Mouse (Mus musculus) heart, embryonic 12.5 days (tissue): ENCODE data around the gene Gucy2d. TPM values are rescaled to one million over a fixed set of nuclear protein-coding genes. Genes with fewer than 3 reads are reported as not detected.

Experiments
- ATAC-seq: fragments of 200-750 bp; cut with Nextera tagmentation; 2 replicates; pipeline ENCODE4 v1.8.0; 2017; ENCODE audit warnings: moderate TSS enrichment, moderate library complexity; ENCODE audit not compliant: insufficient number of reproducible peaks, low FRiP score
- H3K27ac ChIP-seq: fragments of 300-500 bp; sonication (generic); 2 replicates; pipeline ENCODE4 v1.5.1; 2016; ENCODE audit warnings: mild to moderate bottlenecking, moderate library complexity; ENCODE audit not compliant: poor library complexity, severe bottlenecking
- H3K27me3 ChIP-seq: fragments of 300-500 bp; sonication (generic); replicated peaks from 2 replicates; pipeline ENCODE4 v1.6.1; 2016; ENCODE audit warnings: mild to moderate bottlenecking, moderate library complexity
- H3K36me3 ChIP-seq: fragments of 300-500 bp; sonication (generic); 2 replicates; pipeline ENCODE4 v1.6.1; 2016; ENCODE audit warnings: mild to moderate bottlenecking, moderate library complexity
- H3K4me1 ChIP-seq: fragments of 300-500 bp; sonication (generic); replicated peaks from 2 replicates; pipeline ENCODE4 v1.6.1; 2016; ENCODE audit warnings: mild to moderate bottlenecking
- H3K4me2 ChIP-seq: fragments of 300-500 bp; sonication (generic); 2 replicates; pipeline ENCODE4 v1.6.1; 2016; ENCODE audit warnings: mild to moderate bottlenecking, moderate library complexity
- H3K4me3 ChIP-seq: fragments of 300-500 bp; sonication (generic); 2 replicates; pipeline ENCODE4 v1.5.1; 2016; ENCODE audit warnings: mild to moderate bottlenecking
- H3K9ac ChIP-seq: fragments of 300-500 bp; sonication (generic); 2 replicates; pipeline ENCODE4 v1.6.1; 2016; ENCODE audit warnings: mild to moderate bottlenecking, moderate library complexity
- H3K9me3 ChIP-seq: fragments of 300-500 bp; sonication (generic); replicated peaks from 2 replicates; pipeline ENCODE4 v1.6.1; 2016; ENCODE audit warnings: mild to moderate bottlenecking, moderate library complexity
- WGBS: fragments of 180-500 bp; shearing (Covaris S2); methylation state at CpG from one replicate; pipeline ENCODE4 v1.1.7; 2016; 5-methylcytosine and 5-hydroxymethylcytosine counted together
- polyA plus RNA-seq: library from polyadenylated mRNA; unstranded; fragments of >200 nt; fragmentation: Nextera tagmentation; extraction: Ambion mirVana; gene quantifications from 2 replicates; pipeline ENCODE4 v1.2.1, GENCODE M21; 2016

The Gucy2d gene
- polyA plus RNA-seq, 1 experiment from 2014 or later = not detected

DNA sequence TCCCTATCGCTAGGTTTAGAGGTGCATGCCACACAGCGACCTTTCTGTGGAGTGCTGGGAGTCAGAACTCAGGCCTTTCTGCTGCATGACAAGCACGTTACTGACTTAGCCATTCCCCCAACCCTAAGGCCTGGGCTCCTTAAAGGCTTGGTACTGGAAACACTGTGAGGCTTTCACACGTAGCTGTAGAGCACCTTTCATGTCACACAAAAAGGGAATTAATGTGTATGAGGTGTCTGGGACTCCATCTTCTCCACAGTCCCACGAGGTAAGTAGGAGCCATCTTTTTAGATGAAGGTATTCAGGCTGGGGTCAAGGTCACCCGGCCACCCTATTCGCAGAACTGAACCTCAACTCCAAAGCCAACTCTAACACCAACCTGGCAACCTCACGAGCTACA, 41.6 kb downstream of the Gucy2d start:
- Histone ChIP-seq H3K9me3 (no peaks in the 10 kb centered on the region), H3K36me3 (no peaks in the 10 kb centered on the region), H3K4me3 (no peak overlapping the region), H3K27me3 (peaks cover 12% of the 10 kb centered on the region), H3K9ac (no peak overlapping the region), H3K4me1 (peaks cover 35% of the 10 kb centered on the region), H3K4me2 (no peak overlapping the region), H3K27ac (peak overlapping the region; percentile 72; the same call in 1 of the 2 replicates)
- ATAC-seq = no peak
- whole genome bisulfite sequencing = 86% methylated on average over 8 of the region's 8 CpGs

DNA sequence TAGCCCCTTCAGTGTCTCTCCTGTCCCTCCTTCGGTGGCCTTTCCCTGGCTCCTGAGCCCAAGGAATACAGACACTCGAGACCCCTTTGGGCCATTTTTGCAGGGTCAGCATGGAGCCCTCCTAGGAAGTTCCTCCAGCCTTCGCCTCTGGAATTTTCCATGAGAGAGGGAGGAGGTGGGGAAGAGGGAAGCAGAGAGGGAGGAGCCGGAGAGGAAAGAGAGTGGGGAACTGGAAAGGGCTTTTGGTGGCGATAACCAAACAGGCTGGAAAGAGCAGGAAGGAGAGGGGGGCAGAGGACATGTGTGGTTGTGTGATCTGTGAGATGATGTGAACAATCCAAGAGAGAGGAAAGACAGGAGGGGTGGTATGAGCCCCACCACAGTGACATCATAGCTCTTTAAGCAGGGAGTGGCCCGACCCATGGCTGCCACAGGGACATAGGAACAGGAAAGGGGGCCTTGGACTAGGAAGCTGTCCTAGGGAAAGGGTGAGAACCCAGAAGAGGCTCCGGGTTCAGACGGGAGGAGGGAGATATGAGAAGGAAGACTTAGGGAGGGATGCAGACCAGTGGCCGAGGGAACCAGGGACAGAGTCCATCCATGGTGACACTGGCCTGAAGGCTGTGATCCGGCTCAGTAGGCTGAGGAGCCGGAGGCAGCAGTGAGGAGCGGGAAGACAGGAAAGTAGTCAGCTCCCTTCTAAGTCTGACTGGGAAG, 42.5 kb downstream of the Gucy2d start:
- WGBS = 34% methylated on average over 12 of the region's 12 CpGs
- H3K4me1 ChIP-seq = peaks cover 32% of the 10 kb centered on the region
- H3K27me3 ChIP-seq = peaks cover 12% of the 10 kb centered on the region
- peak; percentile 53 for ATAC-seq
- H3K4me3 ChIP-seq = no peak overlapping the region
- H3K4me2 ChIP-seq = peak overlapping the region; percentile 46
- H3K36me3 ChIP-seq = no peaks in the 10 kb centered on the region
- peak overlapping the region; percentile 72 for H3K27ac ChIP-seq
- H3K9me3 ChIP-seq = no peaks in the 10 kb centered on the region
- H3K9ac ChIP-seq = peak overlapping the region; percentile 22

DNA sequence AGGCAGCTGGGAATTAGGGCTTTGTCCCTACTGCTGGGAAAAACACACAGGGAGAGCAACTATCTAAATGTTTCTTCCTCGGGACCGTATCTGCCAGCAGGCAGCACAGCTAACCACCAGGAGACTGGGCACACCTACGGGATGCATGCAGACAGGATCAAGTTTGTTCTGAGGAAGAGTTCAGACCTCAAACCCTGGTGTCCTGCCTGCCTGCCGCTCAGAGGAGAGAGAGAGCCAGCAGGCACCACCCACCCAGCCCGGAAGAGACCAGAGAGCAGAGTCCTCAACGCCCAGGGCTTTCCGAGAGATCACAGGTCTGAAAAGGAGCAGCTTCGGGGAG, 43.0 kb downstream of the Gucy2d start:
- Histone ChIP-seq H3K9me3 (no peaks in the 10 kb centered on the region), H3K4me1 (peaks cover 32% of the 10 kb centered on the region), H3K27me3 (peaks cover 14% of the 10 kb centered on the region), H3K4me2 (peak overlapping the region; percentile 46), H3K9ac (peak overlapping the region; percentile 22), H3K36me3 (no peaks in the 10 kb centered on the region), H3K4me3 (no peak overlapping the region), H3K27ac (peak overlapping the region; percentile 72)
- ATAC-seq = no peak
- WGBS = 16% methylated on average over 8 of the region's 8 CpGs

DNA sequence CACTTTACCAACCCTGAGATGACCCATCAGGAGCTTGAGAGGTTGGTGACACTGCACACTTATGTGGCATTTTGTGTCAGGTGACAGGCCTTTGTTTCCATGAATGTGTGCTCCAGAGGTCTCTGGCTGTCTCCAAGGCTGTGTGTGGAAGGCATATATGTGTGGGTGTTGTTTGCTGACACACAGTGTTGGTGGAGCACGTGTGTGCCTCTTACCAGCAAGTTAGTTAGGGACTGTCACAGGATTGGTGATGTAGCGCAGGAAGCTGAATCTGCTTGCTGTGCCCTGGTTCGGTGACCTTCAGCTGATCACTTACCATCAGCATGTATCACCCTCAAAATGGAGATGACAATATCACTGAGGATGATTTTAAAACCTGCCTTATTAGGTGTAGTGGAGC, 44.7 kb downstream of the Gucy2d start:
- H3K9me3 ChIP-seq = no peaks in the 10 kb centered on the region
- H3K36me3 ChIP-seq = no peaks in the 10 kb centered on the region
- H3K4me2 ChIP-seq = no peak overlapping the region
- WGBS = 82% methylated on average over 3 of the region's 3 CpGs
- H3K27me3 ChIP-seq = peaks cover 16% of the 10 kb centered on the region
- ATAC-seq = no peak
- H3K4me1 ChIP-seq = peaks cover 42% of the 10 kb centered on the region
- no peak overlapping the region for H3K4me3 ChIP-seq
- no peak overlapping the region for H3K9ac ChIP-seq
- no peak overlapping the region for H3K27ac ChIP-seq

DNA sequence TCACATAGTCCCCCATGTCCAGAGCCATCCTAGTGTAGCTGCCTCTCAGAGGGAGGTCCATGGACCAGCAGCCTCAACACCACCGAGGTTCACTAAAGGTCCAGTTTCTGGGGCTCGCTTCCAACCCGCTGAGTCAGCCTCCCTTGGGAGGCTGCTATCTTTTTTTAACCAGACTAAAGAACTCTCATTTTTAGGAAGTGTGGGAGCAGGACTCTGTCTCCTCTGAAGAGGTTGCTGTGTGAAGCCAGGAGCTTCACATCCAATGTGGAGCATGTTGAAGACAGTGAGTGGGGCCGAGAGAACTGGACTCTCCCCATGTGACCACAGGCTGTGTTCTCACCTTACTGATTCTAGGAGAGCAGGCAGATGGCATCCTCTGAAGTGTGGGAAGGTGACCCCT, 45.3 kb downstream of the Gucy2d start:
- no peak overlapping the region for H3K9ac ChIP-seq
- peaks cover 48% of the 10 kb centered on the region for H3K4me1 ChIP-seq
- no peak overlapping the region for H3K4me2 ChIP-seq
- H3K27me3 ChIP-seq = peaks cover 10% of the 10 kb centered on the region
- no peak overlapping the region for H3K27ac ChIP-seq
- H3K4me3 ChIP-seq = no peak overlapping the region
- no peaks in the 10 kb centered on the region for H3K9me3 ChIP-seq
- H3K36me3 ChIP-seq = no peaks in the 10 kb centered on the region
- 54% methylated on average over 4 of the region's 4 CpGs for WGBS
- ATAC-seq = no peak

DNA sequence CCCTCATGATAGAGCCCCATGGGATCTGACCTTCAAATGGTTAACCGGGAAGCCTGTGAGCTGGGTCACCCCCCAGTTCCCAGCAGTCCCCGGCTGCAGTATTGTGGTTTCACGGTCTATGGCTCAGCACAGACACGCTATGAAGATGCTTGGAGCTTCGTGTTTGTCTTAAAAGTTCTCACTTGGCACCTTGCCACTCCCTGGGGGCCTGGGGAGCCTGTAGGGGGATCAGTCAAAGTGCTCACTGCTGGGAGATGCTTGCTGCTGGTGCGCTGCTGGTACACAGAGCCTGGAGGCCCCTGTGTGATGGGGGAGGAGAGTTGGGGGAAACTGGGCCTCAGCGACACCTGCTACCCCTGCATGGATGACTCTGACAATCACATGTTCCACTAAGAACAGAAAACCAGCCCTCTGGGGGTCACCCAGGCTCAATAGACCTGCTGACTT, 46.3 kb downstream of the Gucy2d start:
- Histone ChIP-seq H3K36me3 (no peaks in the 10 kb centered on the region), H3K27ac (no peak overlapping the region), H3K4me3 (no peak overlapping the region), H3K9me3 (no peaks in the 10 kb centered on the region), H3K9ac (0 out of 2 replicates have a peak overlapping the region, but pooled peaks have one; percentile 25), H3K4me2 (no peak overlapping the region), H3K27me3 (peaks cover 12% of the 10 kb centered on the region), H3K4me1 (peaks cover 44% of the 10 kb centered on the region)
- ATAC-seq = no peak
- WGBS = 76% methylated on average over 7 of the region's 7 CpGs

DNA sequence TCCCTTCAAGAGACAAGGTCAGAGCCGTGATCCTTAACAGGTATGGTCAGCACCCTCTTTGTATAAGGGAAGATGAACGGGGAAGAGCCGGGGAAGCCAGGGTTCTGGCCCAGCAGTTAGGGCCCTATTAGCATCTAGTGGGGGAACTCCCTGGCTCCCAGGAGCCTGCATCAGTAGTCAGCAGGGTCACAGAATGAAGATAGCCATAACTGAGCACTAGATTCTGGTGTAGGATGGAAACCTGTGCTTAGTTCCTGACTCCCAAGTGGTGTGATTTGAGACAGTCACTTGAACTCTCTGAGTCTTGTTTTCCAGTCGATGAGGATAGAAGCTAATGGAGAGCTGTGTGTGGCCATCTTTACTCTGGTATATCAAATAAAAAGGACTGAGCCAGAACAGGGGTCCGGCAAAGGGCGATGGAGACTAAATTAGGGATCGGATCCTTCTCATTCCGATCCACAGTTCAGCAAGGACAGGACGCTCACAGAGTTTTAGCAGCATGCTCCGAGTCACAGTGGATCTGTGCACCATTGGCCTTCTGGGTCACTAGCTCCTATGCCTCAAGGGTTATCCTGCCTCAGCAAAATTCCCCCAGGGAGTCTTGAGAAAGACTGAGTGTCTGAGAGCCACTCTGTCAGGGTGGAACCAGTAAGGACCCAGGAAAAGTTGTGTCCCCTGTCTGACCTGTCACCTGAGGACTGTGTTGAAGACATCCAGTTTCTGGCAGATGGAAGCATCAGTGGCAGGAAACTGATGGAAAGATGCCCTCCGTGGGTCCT, 47.2 kb downstream of the Gucy2d start:
- Histone ChIP-seq H3K27ac (no peak overlapping the region), H3K9ac (no peak overlapping the region), H3K4me2 (no peak overlapping the region), H3K4me1 (peaks cover 45% of the 10 kb centered on the region), H3K27me3 (peaks cover 12% of the 10 kb centered on the region), H3K4me3 (no peak overlapping the region), H3K36me3 (no peaks in the 10 kb centered on the region), H3K9me3 (no peaks in the 10 kb centered on the region)
- no peak for ATAC-seq
- 83% methylated on average over 11 of the region's 11 CpGs for WGBS

DNA sequence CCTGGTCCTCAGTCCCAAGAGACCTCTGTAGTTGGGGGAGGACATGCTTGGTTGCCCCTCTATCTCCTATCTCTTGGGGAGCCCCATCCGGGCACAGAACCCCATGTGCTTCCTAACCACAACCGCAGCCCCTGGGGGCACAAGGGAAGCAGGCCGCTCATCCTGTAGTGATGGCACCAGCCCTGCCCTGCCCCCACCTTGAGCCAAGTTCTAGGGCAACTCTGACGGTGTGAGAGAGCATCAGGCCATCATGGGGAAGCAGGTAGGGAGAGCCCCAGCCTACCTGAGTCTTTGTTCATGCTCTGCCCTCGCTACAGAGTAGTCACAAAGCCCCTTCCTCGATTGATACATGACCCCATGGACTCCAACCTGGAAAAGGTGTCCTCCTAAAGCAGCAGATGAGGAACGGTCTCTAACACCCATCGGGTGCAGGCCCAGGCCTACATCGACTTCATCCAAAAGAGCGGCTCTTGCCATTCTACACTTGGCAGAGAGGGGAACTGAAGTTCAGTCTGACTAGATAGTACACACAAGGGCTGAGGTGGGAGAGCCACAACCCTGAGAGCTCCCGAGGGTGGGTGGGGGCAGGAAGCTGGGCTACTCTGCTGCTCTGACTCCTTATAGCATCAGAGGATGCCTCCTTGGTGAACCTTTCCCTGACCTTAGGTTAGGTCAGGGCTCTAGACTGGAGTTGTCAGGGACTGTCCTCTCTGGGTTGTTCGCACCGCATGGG, 48.3 kb downstream of the Gucy2d start:
- Histone ChIP-seq H3K27me3 (peaks cover 12% of the 10 kb centered on the region), H3K27ac (no peak overlapping the region), H3K36me3 (no peaks in the 10 kb centered on the region), H3K9me3 (no peaks in the 10 kb centered on the region), H3K4me3 (no peak overlapping the region), H3K9ac (no peak overlapping the region), H3K4me1 (peaks cover 45% of the 10 kb centered on the region), H3K4me2 (no peak overlapping the region; the same call in 1 of the 2 replicates)
- ATAC-seq = no peak
- WGBS = 85% methylated on average over 13 of the region's 13 CpGs

DNA sequence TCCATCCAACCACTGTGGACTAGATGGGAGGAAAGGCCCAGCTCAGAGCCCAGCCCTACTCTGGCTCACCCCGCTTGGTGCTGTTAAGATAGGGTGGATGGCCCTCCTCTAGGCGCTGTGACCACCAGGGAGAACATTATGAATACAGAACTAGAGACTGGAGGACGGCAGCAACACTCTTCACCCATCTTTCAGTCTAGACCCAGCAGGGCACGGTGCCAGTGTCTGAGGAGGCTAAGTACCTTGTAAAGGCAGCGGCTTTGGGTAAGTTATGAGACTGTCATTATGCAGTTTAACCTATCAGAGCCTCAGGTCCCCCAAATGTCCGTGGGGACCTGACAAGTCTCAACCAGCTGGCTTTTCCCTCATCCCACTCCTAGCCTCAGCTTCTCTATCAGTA, 48.9 kb downstream of the Gucy2d start, which contains the start of gene Lrrc32:
Gene Lrrc32 (plus strand): TSS at position 153 of the 400 bp plus-strand sequence.
- no peaks in the 10 kb centered on the region for H3K9me3 ChIP-seq
- peak within 1 kb of the TSS; percentile 93 for H3K4me2 ChIP-seq
- H3K27ac ChIP-seq = no peak within 1 kb of the TSS
- ATAC-seq = no peak
- peak within 1 kb of the TSS; percentile 59 for H3K4me3 ChIP-seq
- H3K36me3 ChIP-seq = no peaks in the 10 kb centered on the region
- 55% methylated on average over 6 of the region's 6 CpGs for WGBS
- peaks cover 12% of the 10 kb centered on the region for H3K27me3 ChIP-seq
- peak within 1 kb of the TSS; percentile 65 for H3K9ac ChIP-seq
- H3K4me1 ChIP-seq = peaks cover 48% of the 10 kb centered on the region

DNA sequence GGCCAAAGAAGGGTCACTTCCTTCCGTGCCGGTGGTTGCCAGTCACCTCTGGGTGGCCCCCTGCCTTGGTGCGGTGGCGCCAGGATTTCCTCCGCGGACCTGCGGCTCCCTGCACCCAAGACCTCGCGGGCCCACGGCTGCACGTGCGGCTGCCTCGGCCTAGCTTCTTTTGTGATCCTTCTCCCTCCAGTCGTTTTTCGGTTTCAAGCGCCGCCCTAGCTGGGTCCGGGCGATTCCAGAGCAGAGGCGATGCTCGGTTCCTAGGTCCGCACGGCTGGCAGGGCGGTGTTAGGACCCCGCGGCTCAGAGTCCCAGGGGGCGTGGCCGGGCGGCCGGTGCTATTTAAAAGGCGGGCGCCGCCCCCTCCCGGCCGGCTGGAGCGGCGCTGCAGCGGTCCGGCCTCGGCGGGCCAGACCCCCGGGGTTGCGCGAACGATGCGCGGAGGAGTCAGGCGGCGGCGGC, 49.4 kb downstream of the Gucy2d start:
- Histone ChIP-seq H3K4me1 (peaks cover 53% of the 10 kb centered on the region), H3K9ac (peak overlapping the region; percentile 65), H3K27me3 (peaks cover 12% of the 10 kb centered on the region), H3K4me2 (peak overlapping the region; percentile 93), H3K27ac (no peak overlapping the region), H3K36me3 (no peaks in the 10 kb centered on the region), H3K4me3 (peak overlapping the region; percentile 59), H3K9me3 (no peaks in the 10 kb centered on the region)
- ATAC-seq = peak; percentile 77
- WGBS = under 1% methylated on average over 49 of the region's 50 CpGs

DNA sequence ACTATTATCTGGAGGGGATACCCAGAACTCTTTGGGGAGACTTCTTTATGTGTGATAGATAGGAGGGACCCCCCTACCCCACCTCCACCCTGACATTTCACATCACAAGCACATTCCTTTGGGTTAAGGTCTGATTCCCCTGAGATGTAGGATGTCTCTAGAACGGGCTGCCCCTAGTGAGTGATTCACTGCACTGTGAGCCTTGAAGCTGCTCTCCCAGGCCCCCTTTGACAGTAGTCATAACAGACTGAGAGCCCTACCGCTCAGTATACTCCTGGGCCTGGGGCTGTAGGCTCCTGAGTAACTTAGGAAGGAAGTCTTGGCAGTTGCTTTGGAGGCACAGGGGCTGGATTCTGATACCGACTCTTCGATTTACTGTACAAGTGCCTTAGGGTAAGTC, 50.1 kb downstream of the Gucy2d start:
- 53% methylated on average over 4 of the region's 4 CpGs for WGBS
- peaks cover 57% of the 10 kb centered on the region for H3K4me1 ChIP-seq

More for the DNA sequence above, 50.1 kb downstream of the Gucy2d start:
- H3K27ac ChIP-seq = no peak overlapping the region
- H3K27me3 ChIP-seq = peaks cover 12% of the 10 kb centered on the region
- H3K9ac ChIP-seq = peak overlapping the region; percentile 46
- no peak for ATAC-seq
- peak overlapping the region; percentile 93 for H3K4me2 ChIP-seq
- H3K36me3 ChIP-seq = no peaks in the 10 kb centered on the region
- peak overlapping the region; percentile 59 for H3K4me3 ChIP-seq
- no peaks in the 10 kb centered on the region for H3K9me3 ChIP-seq
